Mouse (Mus musculus): ENCODE results near the gene Slco2a1.

Slco2a1 gene

DNA sequence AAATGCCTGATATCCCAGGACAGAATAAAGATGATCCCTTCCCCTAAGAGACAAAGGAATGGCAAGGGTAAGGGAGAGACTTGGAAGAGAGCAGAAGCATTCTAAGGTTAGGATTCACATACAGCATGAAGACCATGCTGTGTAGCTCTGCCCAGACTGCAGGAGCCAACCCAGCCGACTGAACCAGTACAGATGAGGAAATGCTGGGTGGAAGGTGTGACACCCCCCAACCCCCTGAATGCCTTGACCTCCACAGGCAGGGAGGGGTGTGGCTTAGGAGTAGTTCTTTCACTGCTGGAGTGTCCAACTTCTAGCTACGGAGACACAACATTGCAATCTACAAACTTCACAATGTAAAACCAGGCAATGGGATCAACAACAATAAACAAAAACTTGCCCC, 121.4 kb downstream of the Slco2a1 start:
- no peak for TF ChIP-seq NANOG (IDR thresholded peaks at IDR 0.05; ENCODE audit: borderline replicate concordance, low read length)
- TF ChIP-seq POU5F1 (IDR thresholded peaks at IDR 0.05; ENCODE audit: borderline replicate concordance, low read length) = no peak
- no peak for TF ChIP-seq CTCF (conservative IDR thresholded peaks at IDR 0.05; ENCODE audit: low read length)
- Histone ChIP-seq H3K9me3 (ENCODE audit: low read length) (peaks cover 24% of the 10 kb centered on the region), H3K27me3 (ENCODE audit: insufficient read depth, low read length) (peaks cover 57% of the 10 kb centered on the region), H3K4me1 (replicated peaks; ENCODE audit: low read depth, low read length) (peaks cover 24% of the 10 kb centered on the region), H3K36me3 (ENCODE audit: insufficient read depth, low read length) (no peaks in the 10 kb centered on the region), H3K4me3 (replicated peaks; ENCODE audit: low read length) (no peak overlapping the region)

DNA sequence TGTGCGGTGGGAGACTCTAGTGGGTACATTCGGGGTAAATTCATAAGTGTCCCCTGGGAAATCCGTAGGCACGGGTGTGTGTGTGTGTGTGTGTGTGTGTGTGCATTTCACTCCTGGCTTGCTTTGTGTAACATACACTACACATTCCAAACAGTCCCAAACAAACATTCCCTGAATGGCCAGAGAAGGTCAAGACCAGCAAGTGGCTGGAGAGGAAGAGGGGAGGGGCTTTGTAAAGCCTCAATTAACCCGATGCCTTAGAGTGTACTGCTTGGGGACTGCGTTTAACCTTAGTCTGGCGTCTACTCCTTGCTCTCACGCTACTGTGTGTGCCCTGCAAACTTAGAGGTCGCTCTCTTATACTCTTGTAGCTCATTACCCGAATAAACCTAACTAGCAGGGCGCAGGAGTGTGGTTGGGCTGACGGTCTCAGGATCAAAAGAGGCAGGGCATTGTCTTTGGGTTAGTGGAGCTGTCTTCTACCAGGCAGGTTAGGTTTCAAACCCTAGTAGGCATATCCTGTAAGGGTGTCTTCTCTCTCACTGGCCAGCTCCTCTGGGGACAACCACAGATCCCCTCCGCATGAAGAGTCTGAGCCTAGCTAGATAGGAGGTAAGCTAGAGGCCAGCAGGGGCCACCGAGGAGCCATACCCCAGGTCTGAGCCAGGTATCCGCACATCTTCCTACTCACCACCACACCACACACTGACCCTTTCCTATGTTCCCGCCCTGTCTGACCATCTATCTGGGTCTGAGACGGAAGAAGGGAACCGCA, 122.4 kb downstream of the Slco2a1 start:
- Histone ChIP-seq H3K27me3 (ENCODE audit: insufficient read depth, low read length) (peaks cover 67% of the 10 kb centered on the region), H3K36me3 (ENCODE audit: insufficient read depth, low read length) (no peaks in the 10 kb centered on the region), H3K4me1 (replicated peaks; ENCODE audit: low read depth, low read length) (peaks cover 24% of the 10 kb centered on the region), H3K9me3 (ENCODE audit: low read length) (peaks cover 24% of the 10 kb centered on the region), H3K4me3 (replicated peaks; ENCODE audit: low read length) (peak overlapping the region; percentile 84)
- TF ChIP-seq NANOG (IDR thresholded peaks at IDR 0.05; ENCODE audit: borderline replicate concordance, low read length) = no peak
- no peak for TF ChIP-seq POU5F1 (IDR thresholded peaks at IDR 0.05; ENCODE audit: borderline replicate concordance, low read length)

DNA sequence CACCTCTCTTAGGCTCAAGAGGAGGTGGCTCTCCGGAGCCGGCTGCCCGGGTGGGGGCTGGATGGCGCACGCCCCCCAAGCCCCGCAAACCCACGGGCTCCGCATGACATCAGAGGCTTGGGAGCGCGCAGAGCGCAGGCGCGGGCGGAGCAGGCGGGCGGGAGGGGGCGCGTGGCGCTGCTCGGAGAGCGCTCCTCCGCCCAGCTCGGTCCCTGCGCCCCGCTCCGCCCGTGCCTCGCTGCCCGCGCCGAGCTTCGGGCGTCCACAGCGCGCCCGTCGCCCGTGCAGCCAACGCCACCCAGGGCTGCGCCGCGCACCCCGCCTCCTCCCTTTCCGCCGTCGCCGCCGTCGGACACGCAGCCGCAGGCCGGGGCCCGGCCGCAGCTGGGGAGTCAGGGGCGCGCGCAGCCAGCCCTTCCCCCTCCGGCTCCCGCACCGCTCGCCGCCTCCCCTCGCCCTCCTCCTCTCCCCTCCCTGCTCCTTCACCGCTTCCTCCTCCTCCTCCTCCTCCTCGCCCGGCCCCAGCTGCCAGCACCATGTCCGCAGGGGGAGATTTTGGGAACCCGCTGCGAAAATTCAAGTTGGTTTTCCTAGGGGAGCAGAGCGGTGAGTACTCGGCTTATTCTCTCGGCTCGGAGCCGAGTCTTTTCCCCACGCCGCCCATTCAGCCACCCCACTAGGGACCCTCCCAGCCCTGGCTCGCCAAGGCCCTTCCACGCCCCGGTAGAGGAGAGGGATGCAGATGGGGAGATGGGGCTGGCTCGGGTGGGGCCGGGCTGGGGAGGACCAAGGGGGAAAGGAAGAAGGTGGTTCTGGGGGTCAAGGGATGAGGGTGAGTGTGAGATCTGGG, 123.3 kb downstream of the Slco2a1 start, which contains the start of gene Rab6b:
Rab6b (plus strand) TSS at position 167 of the 850 bp plus-strand sequence.
- peaks cover 24% of the 10 kb centered on the region for H3K9me3 ChIP-seq (ENCODE audit: low read length)
- H3K27me3 ChIP-seq (ENCODE audit: insufficient read depth, low read length) = peaks cover 70% of the 10 kb centered on the region
- peaks cover 27% of the 10 kb centered on the region for H3K4me1 ChIP-seq (replicated peaks; ENCODE audit: low read depth, low read length)
- H3K4me3 ChIP-seq (replicated peaks; ENCODE audit: low read length) = peak within 1 kb of the TSS; percentile 84
- H3K36me3 ChIP-seq (ENCODE audit: insufficient read depth, low read length) = no peaks in the 10 kb centered on the region
- TF ChIP-seq POU5F1 (IDR thresholded peaks at IDR 0.05; ENCODE audit: borderline replicate concordance, low read length) (no peak), CTCF (conservative IDR thresholded peaks at IDR 0.05; ENCODE audit: low read length) (no peak), NANOG (IDR thresholded peaks at IDR 0.05; ENCODE audit: borderline replicate concordance, low read length) (no peak)

DNA sequence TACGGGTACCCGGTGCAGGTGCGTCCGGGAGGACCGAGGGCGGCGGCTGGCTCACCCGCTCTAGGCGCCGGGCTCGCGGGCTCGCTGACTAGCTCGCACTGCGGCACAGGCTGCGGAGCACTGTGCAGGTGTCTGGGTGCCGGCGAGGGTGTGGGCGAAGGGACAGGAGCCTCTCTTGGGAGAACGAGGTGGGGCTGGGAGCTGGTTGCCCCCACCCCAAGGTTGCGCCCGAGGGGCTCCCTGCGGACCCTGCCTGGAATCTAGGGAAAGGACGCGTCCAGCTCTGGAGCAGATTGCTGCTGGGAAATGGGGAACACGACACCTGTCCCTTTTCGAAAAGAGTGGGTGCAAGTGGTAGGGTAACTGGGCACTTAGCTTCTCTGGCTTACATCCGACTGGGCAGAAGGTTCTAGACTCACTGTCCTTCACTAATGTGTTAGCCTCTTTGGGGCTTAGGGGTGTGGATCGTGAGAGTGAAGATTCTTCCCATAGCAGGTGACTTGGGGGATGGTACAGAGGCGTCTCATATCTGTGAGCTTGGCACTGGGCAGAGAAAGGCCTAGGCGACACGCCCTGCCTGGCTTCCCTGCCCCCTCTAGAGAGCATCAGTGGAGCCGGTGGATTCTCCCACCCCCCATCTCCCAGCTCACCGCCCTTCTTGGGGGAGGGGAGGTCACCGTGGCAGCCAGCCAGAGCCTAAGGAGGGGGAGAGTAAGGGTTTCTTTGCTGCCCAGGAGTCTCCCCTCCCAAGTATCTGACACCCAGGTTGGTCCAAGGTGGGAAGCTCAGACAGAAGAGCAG, 124.2 kb downstream of the Slco2a1 start:
- Histone ChIP-seq H3K9me3 (ENCODE audit: low read length) (peaks cover 22% of the 10 kb centered on the region), H3K36me3 (ENCODE audit: insufficient read depth, low read length) (no peaks in the 10 kb centered on the region), H3K4me1 (replicated peaks; ENCODE audit: low read depth, low read length) (peaks cover 35% of the 10 kb centered on the region), H3K4me3 (replicated peaks; ENCODE audit: low read length) (peak overlapping the region; percentile 84), H3K27me3 (ENCODE audit: insufficient read depth, low read length) (peaks cover 70% of the 10 kb centered on the region)
- no peak for TF ChIP-seq NANOG (IDR thresholded peaks at IDR 0.05; ENCODE audit: borderline replicate concordance, low read length)
- TF ChIP-seq CTCF (conservative IDR thresholded peaks at IDR 0.05; ENCODE audit: low read length) = no peak
- TF ChIP-seq POU5F1 (IDR thresholded peaks at IDR 0.05; ENCODE audit: borderline replicate concordance, low read length) = no peak

DNA sequence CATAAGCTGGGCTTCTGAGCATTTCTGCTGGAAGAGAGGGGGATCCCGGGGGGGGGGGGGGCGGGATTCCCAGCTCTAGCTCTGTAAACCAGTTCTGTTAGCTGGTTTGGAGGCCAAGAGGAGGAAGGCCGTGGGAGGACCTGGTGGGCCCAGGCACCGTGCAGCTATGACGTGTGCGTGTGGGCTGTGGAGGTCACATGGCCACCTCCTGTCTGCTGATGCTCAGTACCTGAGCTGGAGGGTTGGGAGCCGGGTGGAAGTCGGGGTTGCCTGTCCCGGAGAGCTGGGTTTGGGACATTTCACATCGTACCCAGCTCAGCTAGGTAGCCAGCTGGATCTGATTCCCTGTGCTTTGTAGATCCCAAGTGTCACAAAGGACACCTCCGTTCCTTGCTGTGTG, 124.8 kb downstream of the Slco2a1 start:
- peaks cover 35% of the 10 kb centered on the region for H3K4me1 ChIP-seq (replicated peaks; ENCODE audit: low read depth, low read length)
- H3K27me3 ChIP-seq (ENCODE audit: insufficient read depth, low read length) = peaks cover 70% of the 10 kb centered on the region
- no peak for TF ChIP-seq CTCF (conservative IDR thresholded peaks at IDR 0.05; ENCODE audit: low read length)
- no peak for TF ChIP-seq POU5F1 (IDR thresholded peaks at IDR 0.05; ENCODE audit: borderline replicate concordance, low read length)
- no peak for TF ChIP-seq NANOG (IDR thresholded peaks at IDR 0.05; ENCODE audit: borderline replicate concordance, low read length)
- H3K4me3 ChIP-seq (replicated peaks; ENCODE audit: low read length) = no peak overlapping the region
- H3K36me3 ChIP-seq (ENCODE audit: insufficient read depth, low read length) = no peaks in the 10 kb centered on the region
- peaks cover 15% of the 10 kb centered on the region for H3K9me3 ChIP-seq (ENCODE audit: low read length)

DNA sequence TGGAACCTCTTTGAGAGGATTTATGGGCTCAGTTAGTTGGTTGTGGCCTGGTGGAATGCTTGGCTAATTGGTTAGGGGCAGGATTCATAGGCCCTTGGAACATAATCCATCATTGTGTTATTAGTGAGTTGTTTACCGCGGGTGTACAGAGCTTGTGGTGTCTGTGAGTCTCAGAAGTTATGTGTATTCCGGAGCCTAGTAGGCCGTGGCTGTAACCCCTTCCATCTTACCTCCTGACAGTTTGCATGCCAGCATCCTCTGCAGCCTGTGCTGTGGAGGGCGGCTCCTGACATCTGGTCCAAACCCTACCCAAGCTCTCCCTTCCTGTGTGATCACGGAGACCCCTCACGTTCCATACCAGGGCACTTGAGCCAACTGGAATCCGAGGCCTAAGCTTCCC, 125.8 kb downstream of the Slco2a1 start:
- no peak for TF ChIP-seq NANOG (IDR thresholded peaks at IDR 0.05; ENCODE audit: borderline replicate concordance, low read length)
- TF ChIP-seq POU5F1 (IDR thresholded peaks at IDR 0.05; ENCODE audit: borderline replicate concordance, low read length) = no peak
- TF ChIP-seq CTCF (conservative IDR thresholded peaks at IDR 0.05; ENCODE audit: low read length) = no peak
- Histone ChIP-seq H3K27me3 (ENCODE audit: insufficient read depth, low read length) (peaks cover 76% of the 10 kb centered on the region), H3K36me3 (ENCODE audit: insufficient read depth, low read length) (no peaks in the 10 kb centered on the region), H3K4me1 (replicated peaks; ENCODE audit: low read depth, low read length) (peaks cover 35% of the 10 kb centered on the region), H3K9me3 (ENCODE audit: low read length) (peaks cover 7% of the 10 kb centered on the region), H3K4me3 (replicated peaks; ENCODE audit: low read length) (no peak overlapping the region)

DNA sequence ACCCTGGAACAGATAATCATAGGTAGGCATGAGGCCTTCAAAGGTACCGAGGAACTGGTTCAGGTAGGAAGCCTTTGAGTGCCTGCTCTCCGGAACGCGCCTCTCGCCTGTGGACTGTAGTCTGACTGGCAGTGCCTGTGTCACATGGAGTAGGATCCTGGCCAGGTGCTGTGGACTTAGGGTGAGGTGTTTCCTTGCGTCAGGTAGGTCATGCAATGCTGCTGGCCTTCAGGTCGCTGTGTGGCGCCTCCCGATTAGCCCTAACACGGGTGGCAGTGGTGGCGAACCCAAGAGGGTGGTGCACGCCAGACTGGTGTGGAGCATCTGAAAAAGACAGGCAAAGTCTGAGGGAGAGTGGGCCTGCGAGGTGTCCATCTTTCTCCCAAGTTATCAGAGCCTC, 126.4 kb downstream of the Slco2a1 start:
- Histone ChIP-seq H3K4me3 (replicated peaks; ENCODE audit: low read length) (no peak overlapping the region), H3K9me3 (ENCODE audit: low read length) (peaks cover 1% of the 10 kb centered on the region), H3K4me1 (replicated peaks; ENCODE audit: low read depth, low read length) (peaks cover 35% of the 10 kb centered on the region), H3K27me3 (ENCODE audit: insufficient read depth, low read length) (peaks cover 76% of the 10 kb centered on the region), H3K36me3 (ENCODE audit: insufficient read depth, low read length) (no peaks in the 10 kb centered on the region)
- TF ChIP-seq CTCF (conservative IDR thresholded peaks at IDR 0.05; ENCODE audit: low read length) (no peak), POU5F1 (IDR thresholded peaks at IDR 0.05; ENCODE audit: borderline replicate concordance, low read length) (no peak), NANOG (IDR thresholded peaks at IDR 0.05; ENCODE audit: borderline replicate concordance, low read length) (no peak)

DNA sequence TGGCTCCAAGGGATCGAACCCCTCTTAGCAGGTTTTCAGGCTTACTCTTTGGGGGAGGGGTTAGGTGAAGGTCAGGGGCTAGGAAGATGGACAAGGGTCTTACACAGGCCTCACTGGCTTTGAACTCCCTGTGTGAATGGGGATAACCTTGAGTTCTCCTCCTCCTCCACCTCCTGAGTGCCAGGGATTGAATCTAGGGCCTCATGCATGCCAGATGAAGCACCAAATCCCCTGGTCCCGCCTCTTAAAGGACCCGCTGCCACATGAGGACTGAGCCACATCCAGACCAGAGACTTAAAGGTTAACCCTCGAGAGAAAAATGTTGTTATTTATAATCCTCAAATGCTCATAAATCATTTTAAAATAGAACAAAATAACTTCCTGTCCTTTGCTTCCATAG, 128.4 kb downstream of the Slco2a1 start:
- no peaks in the 10 kb centered on the region for H3K9me3 ChIP-seq (ENCODE audit: low read length)
- H3K4me3 ChIP-seq (replicated peaks; ENCODE audit: low read length) = no peak overlapping the region; the same call in 1 of the 2 replicates
- H3K4me1 ChIP-seq (replicated peaks; ENCODE audit: low read depth, low read length) = peaks cover 31% of the 10 kb centered on the region
- H3K27me3 ChIP-seq (ENCODE audit: insufficient read depth, low read length) = peaks cover 66% of the 10 kb centered on the region
- no peaks in the 10 kb centered on the region for H3K36me3 ChIP-seq (ENCODE audit: insufficient read depth, low read length)
- TF ChIP-seq NANOG (IDR thresholded peaks at IDR 0.05; ENCODE audit: borderline replicate concordance, low read length) = no peak
- TF ChIP-seq POU5F1 (IDR thresholded peaks at IDR 0.05; ENCODE audit: borderline replicate concordance, low read length) = no peak
- TF ChIP-seq CTCF (conservative IDR thresholded peaks at IDR 0.05; ENCODE audit: low read length) = no peak

Measured in E14TG2a.4 (cell line).